Mouse (Mus musculus) lung, embryonic 15.5 days (tissue): ENCODE data around the gene Epha4. TPM values are rescaled to one million over a fixed set of nuclear protein-coding genes. Genes with fewer than 3 reads are reported as not detected.

ENCODE experiments used
- ATAC-seq: fragments of 200-750 bp; cut with Nextera tagmentation; 2 replicates; pipeline ENCODE4 v1.8.0; 2017; ENCODE audit warnings: moderate number of reproducible peaks, borderline replicate concordance; ENCODE audit not compliant: low FRiP score, low TSS enrichment; ENCODE audit errors: extremely low read depth
- H3K27ac ChIP-seq: fragments of 300-500 bp; sonication (generic); 2 replicates; pipeline ENCODE4 v1.5.1; 2015; ENCODE audit warnings: moderate library complexity, mild to moderate bottlenecking, inconsistent platforms
- H3K27me3 ChIP-seq: fragments of 300-500 bp; sonication (generic); 2 replicates; pipeline ENCODE4 v1.6.1; 2015; ENCODE audit warnings: inconsistent platforms
- H3K36me3 ChIP-seq: fragments of 300-500 bp; sonication (generic); 2 replicates; pipeline ENCODE4 v1.6.1; 2015; ENCODE audit warnings: inconsistent platforms
- H3K4me1 ChIP-seq: fragments of 300-500 bp; sonication (generic); 2 replicates; pipeline ENCODE4 v1.6.1; 2015; ENCODE audit warnings: inconsistent platforms
- H3K4me2 ChIP-seq: fragments of 300-500 bp; sonication (generic); 2 replicates; pipeline ENCODE4 v1.6.1; 2015; ENCODE audit warnings: inconsistent platforms, mild to moderate bottlenecking, moderate library complexity
- H3K4me3 ChIP-seq: fragments of 300-500 bp; sonication (generic); 2 replicates; pipeline ENCODE4 v1.5.1; 2015; ENCODE audit warnings: mild to moderate bottlenecking, inconsistent platforms
- H3K9ac ChIP-seq: fragments of 300-500 bp; sonication (generic); 2 replicates; pipeline ENCODE4 v1.6.1; 2015; ENCODE audit warnings: inconsistent platforms
- H3K9me3 ChIP-seq: fragments of 300-500 bp; sonication (generic); 2 replicates; pipeline ENCODE4 v1.6.1; 2016; ENCODE audit warnings: inconsistent platforms
- WGBS: fragments of 180-500 bp; shearing (Covaris S2); methylation state at CpG from one replicate; pipeline ENCODE4 v1.1.7; 2015; 5-methylcytosine and 5-hydroxymethylcytosine counted together
- polyA plus RNA-seq: library from polyadenylated mRNA; unstranded; fragments of >200 nt; fragmentation: Nextera tagmentation; extraction: Ambion mirVana; gene quantifications from 2 replicates; pipeline ENCODE4 v1.2.1, GENCODE M21; 2015

The Epha4 gene
- polyA plus RNA-seq, 1 experiment from 2014 or later = 16.9 TPM

GRCm38 (mm10) chr1:77511372-77512058 is 3.4 kb downstream of the Epha4 start:
- H3K4me1 ChIP-seq = peaks cover 31% of the 10 kb centered on the region
- H3K4me3 ChIP-seq = peak overlapping the region; percentile 67
- H3K9me3 ChIP-seq = no peaks in the 10 kb centered on the region
- H3K4me2 ChIP-seq = peak overlapping the region; percentile 91
- 50% methylated on average over 10 of the region's 10 CpGs for WGBS
- no peak for ATAC-seq
- peaks cover 2% of the 10 kb centered on the region; the same call in 1 of the 2 replicates for H3K27me3 ChIP-seq
- H3K36me3 ChIP-seq = 0 out of 2 replicates have a peak, but pooled peaks cover 6% of the 10 kb centered on the region
- H3K9ac ChIP-seq = no peak overlapping the region
- H3K27ac ChIP-seq = no peak overlapping the region

- Histone ChIP-seq H3K27ac (no peak overlapping the region), H3K4me1 (peaks cover 30% of the 10 kb centered on the region), H3K4me3 (no peak overlapping the region), H3K36me3 (0 out of 2 replicates have a peak, but pooled peaks cover 6% of the 10 kb centered on the region), H3K4me2 (no peak overlapping the region), H3K27me3 (no peaks in the 10 kb centered on the region), H3K9ac (no peak overlapping the region), H3K9me3 (no peaks in the 10 kb centered on the region)
- no peak for ATAC-seq
- 64% methylated on average over 5 of the region's 5 CpGs for whole genome bisulfite sequencing
These were observed 4.3 kb downstream of the Epha4 start for GRCm38 (mm10) chr1:77510623-77511022.

- Histone ChIP-seq H3K9ac (no peak overlapping the region), H3K4me2 (peak overlapping the region; percentile 18; the same call in 1 of the 2 replicates), H3K4me1 (peaks cover 20% of the 10 kb centered on the region; the same call in 1 of the 2 replicates), H3K4me3 (no peak overlapping the region), H3K27me3 (no peaks in the 10 kb centered on the region), H3K27ac (no peak overlapping the region), H3K36me3 (0 out of 2 replicates have a peak, but pooled peaks cover 6% of the 10 kb centered on the region), H3K9me3 (no peaks in the 10 kb centered on the region)
- 72% methylated on average over 18 of the region's 18 CpGs for WGBS
- no peak for ATAC-seq
These were observed 8.1 kb downstream of the Epha4 start for GRCm38 (mm10) chr1:77506856-77507200.

GRCm38 (mm10) chr1:77506038-77506855 is 8.6 kb downstream of the Epha4 start:
- no peak for ATAC-seq
- Histone ChIP-seq H3K9me3 (no peaks in the 10 kb centered on the region), H3K27ac (no peak overlapping the region), H3K36me3 (0 out of 2 replicates have a peak, but pooled peaks cover 6% of the 10 kb centered on the region), H3K4me1 (peaks cover 20% of the 10 kb centered on the region; the same call in 1 of the 2 replicates), H3K27me3 (no peaks in the 10 kb centered on the region), H3K4me3 (no peak overlapping the region), H3K9ac (no peak overlapping the region), H3K4me2 (peak overlapping the region; percentile 18)
- 54% methylated on average over 21 of the region's 21 CpGs for WGBS

- no peaks in the 10 kb centered on the region for H3K9me3 ChIP-seq
- WGBS = 68% methylated on average over 8 of the region's 8 CpGs
- H3K9ac ChIP-seq = no peak overlapping the region
- peak overlapping the region; percentile 18; the same call in 1 of the 2 replicates for H3K4me2 ChIP-seq
- no peak overlapping the region for H3K4me3 ChIP-seq
- no peak for ATAC-seq
- H3K4me1 ChIP-seq = peaks cover 20% of the 10 kb centered on the region; the same call in 1 of the 2 replicates
- no peak overlapping the region for H3K27ac ChIP-seq
- 0 out of 2 replicates have a peak, but pooled peaks cover 5% of the 10 kb centered on the region for H3K36me3 ChIP-seq
- H3K27me3 ChIP-seq = no peaks in the 10 kb centered on the region
These were observed 9.6 kb downstream of the Epha4 start for GRCm38 (mm10) chr1:77505263-77505662.

GRCm38 (mm10) chr1:77504813-77505212 is 10.1 kb downstream of the Epha4 start:
- Histone ChIP-seq H3K36me3 (0 out of 2 replicates have a peak, but pooled peaks cover 2% of the 10 kb centered on the region), H3K9ac (no peak overlapping the region), H3K27ac (no peak overlapping the region), H3K4me2 (no peak overlapping the region), H3K27me3 (no peaks in the 10 kb centered on the region), H3K4me1 (peaks cover 20% of the 10 kb centered on the region; the same call in 1 of the 2 replicates), H3K4me3 (no peak overlapping the region), H3K9me3 (no peaks in the 10 kb centered on the region)
- ATAC-seq = no peak
- WGBS = 56% methylated on average over 2 of the region's 2 CpGs

- H3K9ac ChIP-seq = no peak overlapping the region
- H3K27me3 ChIP-seq = no peaks in the 10 kb centered on the region
- no peak overlapping the region for H3K4me3 ChIP-seq
- 0 out of 2 replicates have a peak, but pooled peaks cover 2% of the 10 kb centered on the region for H3K36me3 ChIP-seq
- H3K27ac ChIP-seq = no peak overlapping the region
- H3K4me2 ChIP-seq = no peak overlapping the region
- peaks cover 20% of the 10 kb centered on the region; the same call in 1 of the 2 replicates for H3K4me1 ChIP-seq
- H3K9me3 ChIP-seq = no peaks in the 10 kb centered on the region
- no peak for ATAC-seq
- 70% methylated on average over 8 of the region's 8 CpGs for WGBS
These were observed 11.1 kb downstream of the Epha4 start for GRCm38 (mm10) chr1:77503711-77504181.

- WGBS = 39% methylated on average over 11 of the region's 11 CpGs
- 0 out of 2 replicates have a peak, but pooled peaks cover 2% of the 10 kb centered on the region for H3K36me3 ChIP-seq
- H3K27ac ChIP-seq = no peak overlapping the region
- H3K27me3 ChIP-seq = no peaks in the 10 kb centered on the region
- no peak for ATAC-seq
- H3K9ac ChIP-seq = no peak overlapping the region
- H3K4me2 ChIP-seq = no peak overlapping the region
- H3K9me3 ChIP-seq = no peaks in the 10 kb centered on the region
- peaks cover 21% of the 10 kb centered on the region; the same call in 1 of the 2 replicates for H3K4me1 ChIP-seq
- H3K4me3 ChIP-seq = no peak overlapping the region
These were observed 12.3 kb downstream of the Epha4 start for GRCm38 (mm10) chr1:77502554-77503119.

- WGBS = 80% methylated on average over 13 of the region's 13 CpGs
- no peaks in the 10 kb centered on the region for H3K36me3 ChIP-seq
- no peak for ATAC-seq
- no peak overlapping the region for H3K27ac ChIP-seq
- H3K4me3 ChIP-seq = no peak overlapping the region
- peaks cover 24% of the 10 kb centered on the region for H3K4me1 ChIP-seq
- H3K4me2 ChIP-seq = no peak overlapping the region
- no peaks in the 10 kb centered on the region for H3K9me3 ChIP-seq
- no peak overlapping the region for H3K9ac ChIP-seq
- H3K27me3 ChIP-seq = no peaks in the 10 kb centered on the region
These were observed 13.4 kb downstream of the Epha4 start for GRCm38 (mm10) chr1:77501363-77501933.

- WGBS = 55% methylated on average over 4 of the region's 4 CpGs
- peaks cover 27% of the 10 kb centered on the region for H3K4me1 ChIP-seq
- no peak overlapping the region for H3K4me3 ChIP-seq
- no peaks in the 10 kb centered on the region for H3K36me3 ChIP-seq
- H3K27me3 ChIP-seq = no peaks in the 10 kb centered on the region
- H3K9me3 ChIP-seq = no peaks in the 10 kb centered on the region
- H3K4me2 ChIP-seq = no peak overlapping the region
- H3K27ac ChIP-seq = no peak overlapping the region
- no peak for ATAC-seq
- H3K9ac ChIP-seq = no peak overlapping the region
These were observed 17.4 kb downstream of the Epha4 start for GRCm38 (mm10) chr1:77497506-77497905.

- no peaks in the 10 kb centered on the region for H3K27me3 ChIP-seq
- peaks cover 27% of the 10 kb centered on the region for H3K4me1 ChIP-seq
- no peak overlapping the region for H3K4me2 ChIP-seq
- H3K36me3 ChIP-seq = no peaks in the 10 kb centered on the region
- no peak overlapping the region for H3K9ac ChIP-seq
- no peaks in the 10 kb centered on the region for H3K9me3 ChIP-seq
- no peak overlapping the region for H3K27ac ChIP-seq
- WGBS = 31% methylated on average over 11 of the region's 11 CpGs
- H3K4me3 ChIP-seq = no peak overlapping the region
- no peak for ATAC-seq
These were observed 18.3 kb downstream of the Epha4 start for GRCm38 (mm10) chr1:77496468-77497181.
